Mouse (Mus musculus) cerebral cortex, adult 2 months (tissue): ENCODE measurements around the gene Pde4d.

Experiments
- WGBS: fragments of 180-500 bp; shearing (Covaris S2); methylation state at CpG from one replicate; pipeline ENCODE4 v1.1.7; 2018; 5-methylcytosine and 5-hydroxymethylcytosine counted together

The Pde4d gene

DNA sequence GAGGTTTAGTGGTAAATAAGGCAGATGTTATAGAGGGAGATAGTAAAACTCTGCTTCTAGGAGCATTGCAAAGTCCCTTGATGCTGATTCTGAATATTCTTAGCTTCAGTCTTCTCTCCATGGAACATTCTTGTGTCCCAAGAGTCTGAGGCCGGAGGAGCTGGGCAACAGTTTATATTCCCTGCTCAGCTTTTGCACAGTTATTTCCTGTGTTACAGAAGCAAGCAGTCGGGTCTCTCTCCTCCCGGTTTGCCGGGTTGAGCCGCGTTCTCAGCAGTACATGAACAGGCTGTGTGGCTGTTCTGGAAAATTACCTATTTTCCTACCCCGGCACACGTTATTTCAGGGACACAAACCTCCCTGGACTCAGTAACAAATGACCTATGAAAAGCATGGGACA, 48.0 kb downstream of the Pde4d start:
- WGBS, result 63% methylated on average over 8 of the region's 8 CpGs

DNA sequence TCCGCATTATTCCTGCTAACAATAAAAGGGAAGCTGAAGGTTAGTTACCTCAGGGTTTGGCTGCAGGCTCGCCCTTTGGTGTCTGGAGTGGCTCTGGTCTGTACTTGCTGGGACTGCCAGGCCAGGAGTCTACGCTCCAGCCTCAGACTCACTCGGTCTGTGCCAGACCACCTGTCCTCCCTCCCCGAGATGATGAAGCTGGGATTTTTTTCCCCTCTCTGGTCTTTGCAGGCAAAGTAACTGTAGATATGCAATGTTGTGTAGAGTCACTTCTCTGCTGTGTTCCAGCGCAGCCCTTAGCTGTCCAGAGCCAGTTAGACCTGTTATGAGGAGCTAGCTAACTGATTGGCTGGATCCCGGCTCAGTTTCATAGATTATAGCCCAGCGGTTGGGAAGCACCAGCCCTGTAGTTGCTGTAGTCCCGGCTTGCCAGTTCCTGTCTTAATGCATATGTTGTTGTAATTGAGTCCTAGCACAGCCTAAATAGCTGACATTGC, 48.5 kb downstream of the Pde4d start:
- 60% methylated on average over 9 of the region's 9 CpGs for WGBS

DNA sequence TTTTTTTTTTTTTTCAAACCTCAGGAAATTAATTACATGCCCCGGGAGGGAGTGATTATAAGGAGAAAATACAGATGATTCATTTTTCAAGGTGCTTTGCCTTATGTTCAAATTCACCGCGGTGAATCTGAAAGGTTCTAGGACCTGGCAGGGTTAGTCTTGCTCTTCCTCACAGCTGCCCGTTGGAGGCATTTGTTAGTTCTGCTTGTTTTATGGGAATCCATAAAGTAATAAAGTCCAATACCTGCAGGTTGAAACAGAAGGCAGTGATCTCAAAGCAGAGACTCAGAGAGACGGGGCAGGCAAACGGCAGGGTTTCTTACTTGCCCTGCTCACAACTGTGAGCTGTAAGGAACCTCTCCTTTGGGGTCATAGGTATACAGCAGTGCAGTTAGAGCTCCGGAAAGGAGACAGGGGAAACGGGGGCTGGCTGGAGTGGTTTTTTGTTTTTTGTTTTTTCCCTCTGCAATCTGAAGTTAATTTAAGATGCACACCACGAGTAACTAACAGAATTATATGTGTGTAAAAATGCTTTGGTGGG, 49.1 kb downstream of the Pde4d start:
- WGBS, result 43% methylated on average over 9 of the region's 9 CpGs

DNA sequence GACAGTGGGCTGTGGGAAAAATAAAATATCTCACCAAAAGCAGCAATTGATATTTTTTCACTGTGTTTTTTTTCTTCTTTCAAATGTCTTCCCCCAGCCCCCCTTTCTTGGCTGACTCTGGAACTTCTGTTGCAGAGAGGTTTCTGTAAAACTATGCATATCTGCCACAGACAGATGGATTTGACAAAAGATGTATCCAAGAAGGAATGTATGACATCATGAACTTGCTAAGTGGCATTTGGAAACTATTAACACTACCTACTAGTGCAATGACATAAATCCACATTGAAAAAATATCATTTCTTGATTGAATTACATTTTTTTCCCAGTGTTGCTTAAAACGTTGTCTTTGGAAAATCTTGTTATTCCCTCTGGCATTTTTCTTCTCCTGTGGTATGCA, 51.6 kb downstream of the Pde4d start:
- 40% methylated on average over 1 of the region's 1 CpGs for WGBS

DNA sequence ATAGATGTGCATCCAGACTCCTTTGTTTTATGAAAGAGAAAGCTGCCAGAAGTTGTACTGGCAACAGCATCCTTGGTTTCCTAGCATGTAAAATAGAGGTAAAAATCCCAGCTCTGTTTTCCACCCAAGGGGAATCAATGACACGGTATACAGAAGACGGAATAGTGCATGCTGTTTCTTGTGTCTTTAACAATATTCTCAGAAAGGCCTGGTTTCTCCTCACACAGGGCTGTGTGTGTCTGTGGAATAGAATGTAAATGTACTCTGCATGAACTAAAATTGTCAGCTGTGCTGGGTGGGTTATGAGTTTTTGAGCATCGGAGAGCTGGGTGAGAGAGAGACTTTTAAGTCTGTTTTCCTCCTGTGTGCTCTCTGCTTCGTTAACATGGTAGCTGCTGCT, 74.8 kb downstream of the Pde4d start:
- 35% methylated on average over 4 of the region's 4 CpGs for WGBS

DNA sequence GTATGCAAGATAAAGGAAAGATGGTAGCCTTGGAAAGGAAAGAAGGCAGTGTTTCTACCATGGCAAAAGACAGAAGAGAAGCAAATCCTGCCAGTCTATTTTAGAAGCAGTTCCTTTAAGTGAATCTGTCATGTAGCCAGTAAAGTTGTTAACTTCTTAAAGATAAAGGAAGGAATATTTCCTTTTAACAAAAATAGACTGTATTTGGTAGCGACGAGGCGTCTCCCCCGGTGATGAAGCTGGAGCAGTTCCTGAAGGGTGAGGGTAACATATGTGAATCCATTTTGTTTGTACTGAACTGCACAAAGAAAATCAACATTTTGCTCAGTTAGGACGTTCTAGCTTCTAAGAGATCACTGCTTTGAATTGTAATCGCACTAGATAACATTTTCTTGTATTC, 75.2 kb downstream of the Pde4d start:
- 30% methylated on average over 6 of the region's 6 CpGs for WGBS

DNA sequence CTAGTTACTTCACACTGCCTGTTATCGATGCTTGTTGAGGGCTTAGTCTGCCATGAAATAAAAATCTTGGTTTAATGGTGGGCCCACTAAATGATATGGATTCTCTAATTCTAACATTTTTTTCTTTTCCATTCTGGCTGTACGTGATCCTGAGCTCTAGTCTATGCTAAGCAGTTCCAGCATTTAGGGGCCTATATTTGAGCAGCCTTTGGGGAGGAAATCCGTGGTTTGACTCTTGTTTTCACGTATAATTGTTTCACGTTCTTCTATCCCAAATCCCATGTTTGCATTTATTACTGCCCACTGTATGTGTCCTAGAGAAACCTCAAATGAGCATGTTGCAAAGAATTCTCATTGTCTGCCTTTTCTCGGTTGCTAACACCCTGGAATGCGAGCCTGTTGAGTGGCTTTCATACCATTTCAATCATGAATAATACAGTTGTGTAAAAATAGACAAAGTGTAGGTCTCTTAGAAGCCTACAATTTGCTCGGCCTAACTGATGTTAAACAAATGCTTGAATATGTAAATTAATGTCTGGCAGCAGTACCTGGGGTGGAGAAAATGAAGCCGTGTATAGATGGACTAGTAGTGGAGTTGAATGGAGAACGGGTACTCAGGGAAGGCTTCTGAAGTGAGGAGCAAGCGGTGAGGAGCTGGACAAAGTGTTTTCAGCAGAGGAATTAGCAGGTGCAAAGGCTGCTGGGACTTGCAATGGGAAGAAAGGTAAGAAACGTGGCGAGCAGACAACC, 76.7 kb downstream of the Pde4d start:
- WGBS, result 50% methylated on average over 13 of the region's 13 CpGs

DNA sequence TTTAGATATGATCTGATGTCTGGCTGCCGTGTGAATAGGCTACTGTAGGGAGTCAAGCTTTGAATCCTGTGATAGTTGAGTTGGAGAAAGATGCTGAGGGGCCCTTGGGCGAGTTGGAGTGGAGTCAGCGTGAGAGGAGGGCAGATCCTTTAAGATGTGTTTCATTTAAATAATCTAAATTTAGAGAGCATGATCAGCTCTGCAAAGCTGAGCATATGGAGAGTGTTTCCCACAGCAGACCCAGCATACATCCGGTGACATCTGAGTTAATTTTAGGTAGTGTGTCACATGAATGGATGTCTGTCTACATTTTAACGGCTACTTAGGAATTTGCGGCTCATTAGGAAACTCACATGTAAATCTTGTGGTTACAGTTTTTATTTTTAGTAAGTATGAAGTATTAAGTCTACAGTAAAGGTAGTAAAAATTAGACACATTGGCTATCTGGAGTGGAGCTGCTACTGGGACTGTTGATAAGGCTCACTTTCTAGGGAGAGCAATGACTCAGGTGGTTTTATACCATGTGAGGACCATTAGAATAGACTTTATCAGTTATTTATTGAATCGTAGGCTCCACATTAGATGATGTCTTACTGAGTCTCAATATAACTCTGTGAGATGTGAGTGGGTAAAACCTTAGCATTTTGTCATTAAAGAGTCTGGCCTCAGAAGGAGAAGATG, 77.5 kb downstream of the Pde4d start:
- WGBS, result 52% methylated on average over 7 of the region's 7 CpGs

DNA sequence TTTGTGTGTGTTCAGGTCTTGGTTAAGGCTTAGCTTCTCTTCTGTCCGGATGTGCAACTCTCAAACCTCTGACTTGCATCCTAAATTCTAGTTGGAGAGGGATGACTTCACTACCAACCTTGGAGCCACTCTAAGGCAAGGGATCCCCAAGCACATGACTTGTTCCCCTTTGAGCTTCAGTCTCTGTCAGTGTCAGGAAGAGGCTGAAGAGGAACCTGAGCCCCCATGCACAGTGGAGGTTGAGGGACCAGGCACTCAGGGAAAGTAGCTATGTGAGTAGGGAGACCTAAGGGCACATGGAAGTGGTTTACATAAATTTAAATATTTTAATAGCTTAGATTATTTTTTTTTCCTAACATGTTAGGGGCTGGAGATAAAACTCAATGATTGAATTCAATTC, 78.6 kb downstream of the Pde4d start:
- WGBS, result 78% methylated on average over 1 of the region's 1 CpGs

DNA sequence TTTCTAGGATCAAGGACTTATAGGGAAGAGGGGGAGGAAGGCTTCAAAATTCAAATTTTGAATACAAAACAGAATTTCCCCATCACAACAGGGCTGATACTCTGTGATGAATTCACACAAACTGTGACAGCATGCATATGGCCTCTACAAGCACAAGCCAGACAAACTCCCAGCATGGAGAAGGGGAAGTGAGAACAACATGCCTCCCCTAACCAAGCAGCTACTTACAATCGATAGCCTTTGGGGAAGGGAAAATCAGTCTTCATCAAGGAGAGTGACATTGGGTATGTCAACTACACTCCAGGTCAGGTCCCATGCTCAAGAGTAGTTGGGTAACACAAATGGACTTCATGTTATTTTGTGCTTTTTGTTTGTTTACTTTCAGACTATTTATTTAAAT, 83.1 kb downstream of the Pde4d start:
- WGBS, result 58% methylated on average over 1 of the region's 1 CpGs

DNA sequence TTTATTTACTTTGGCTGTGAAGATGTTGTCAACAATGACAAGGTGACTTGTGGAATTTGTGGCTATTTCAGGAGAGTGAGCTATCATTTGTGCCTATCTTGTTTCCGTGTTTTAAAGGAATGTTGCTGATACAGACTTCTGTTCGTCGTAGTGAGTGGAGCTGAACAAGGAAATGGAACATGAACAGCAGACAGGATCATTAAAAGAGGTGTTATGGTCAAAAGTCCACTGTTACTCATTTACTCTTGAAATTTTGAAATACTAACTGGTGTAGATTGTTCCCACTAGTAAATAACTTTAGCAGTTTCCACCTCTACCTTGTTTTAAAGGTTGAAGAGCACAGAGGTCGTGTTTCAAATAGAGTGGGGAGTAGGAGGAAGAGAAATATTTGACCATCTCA, 86.7 kb downstream of the Pde4d start:
- 82% methylated on average over 4 of the region's 4 CpGs for WGBS

DNA sequence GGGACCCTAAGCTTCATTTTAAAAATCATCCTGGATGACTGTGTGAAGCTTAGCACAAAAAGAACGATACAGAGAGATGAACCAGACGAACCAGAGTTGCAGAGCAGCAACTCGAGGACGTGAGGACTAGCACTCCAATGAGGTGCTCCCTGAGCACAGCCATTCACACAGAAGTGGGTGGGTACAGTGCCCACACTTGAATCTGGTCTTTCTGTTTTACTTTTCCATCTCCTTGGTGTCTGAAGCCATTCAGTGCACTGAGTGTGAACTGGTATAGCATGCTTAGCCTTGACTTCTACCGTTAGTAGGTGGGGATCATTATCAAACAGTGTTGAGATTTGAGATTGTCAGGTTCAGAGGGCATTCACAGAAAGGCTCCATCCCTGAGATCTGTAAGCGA, 87.2 kb downstream of the Pde4d start:
- WGBS, result 86% methylated on average over 6 of the region's 6 CpGs

DNA sequence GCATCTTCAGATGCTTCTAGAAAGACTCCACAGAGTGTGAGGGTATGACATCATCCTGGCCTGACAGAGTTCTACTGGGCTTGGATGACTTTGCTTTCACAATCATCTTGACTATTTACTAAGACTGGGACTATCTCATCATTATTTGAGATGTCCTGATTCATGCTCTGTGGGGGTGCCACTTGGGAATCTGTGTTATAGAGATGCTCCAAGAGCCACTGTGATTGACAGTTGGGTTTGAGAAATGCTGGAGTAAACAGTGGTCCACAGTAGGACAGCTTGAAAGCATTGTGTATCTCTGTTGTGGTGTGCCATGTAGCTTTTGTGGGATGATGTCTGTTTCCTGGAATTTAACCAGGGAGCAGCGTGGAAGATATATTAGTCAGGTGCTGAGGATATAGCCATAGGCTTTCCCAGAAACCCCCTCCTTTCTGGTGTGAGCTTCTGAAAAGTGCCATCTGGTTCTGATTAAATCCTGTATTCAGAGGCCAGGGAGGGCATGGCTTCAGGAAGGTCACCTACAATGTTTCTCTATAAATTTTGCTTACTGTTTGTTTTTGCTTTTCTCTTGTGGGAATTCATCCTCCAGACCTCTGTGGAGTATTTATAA, 89.1 kb downstream of the Pde4d start:
- WGBS, result 84% methylated on average over 1 of the region's 1 CpGs

DNA sequence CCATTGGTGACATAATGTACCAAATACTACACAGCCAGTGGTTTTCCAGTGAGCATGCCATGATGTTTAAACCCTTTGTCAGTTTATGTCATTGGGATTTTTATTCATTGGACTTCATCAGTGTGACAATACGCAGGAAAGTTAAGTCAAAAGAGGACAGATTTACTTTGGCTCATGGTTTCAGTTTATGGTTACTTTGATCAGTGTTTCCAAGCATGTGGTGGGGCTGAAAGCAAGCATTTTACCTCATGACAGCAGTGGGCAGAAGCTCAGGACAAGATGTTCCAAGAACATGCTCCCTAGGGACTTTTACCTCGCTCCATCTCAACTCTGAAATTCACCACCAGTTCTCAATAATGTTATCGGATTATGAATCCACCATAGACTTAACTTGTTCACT, 91.7 kb downstream of the Pde4d start:
- WGBS, result 94% methylated on average over 3 of the region's 3 CpGs

DNA sequence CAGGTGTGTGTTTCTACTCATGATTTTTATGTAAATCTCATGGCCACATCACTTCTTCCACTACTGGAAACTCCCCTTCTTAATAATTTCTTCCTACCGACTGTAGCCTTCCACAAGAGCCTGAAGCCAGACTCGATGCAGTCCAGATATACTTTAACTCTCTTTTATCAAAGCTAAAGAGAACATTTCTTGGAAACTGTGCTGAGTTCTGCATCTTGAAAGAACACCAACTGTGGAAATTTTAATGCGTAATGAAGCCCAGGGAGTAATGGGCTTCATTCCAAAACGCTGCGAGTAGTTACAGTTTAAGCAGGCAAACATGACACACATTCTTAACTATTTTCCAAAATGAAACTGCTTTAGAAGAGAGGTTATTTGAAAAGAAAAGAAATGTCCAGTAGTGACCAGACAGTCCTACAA, 92.6 kb downstream of the Pde4d start:
- WGBS, result 20% methylated on average over 5 of the region's 5 CpGs

DNA sequence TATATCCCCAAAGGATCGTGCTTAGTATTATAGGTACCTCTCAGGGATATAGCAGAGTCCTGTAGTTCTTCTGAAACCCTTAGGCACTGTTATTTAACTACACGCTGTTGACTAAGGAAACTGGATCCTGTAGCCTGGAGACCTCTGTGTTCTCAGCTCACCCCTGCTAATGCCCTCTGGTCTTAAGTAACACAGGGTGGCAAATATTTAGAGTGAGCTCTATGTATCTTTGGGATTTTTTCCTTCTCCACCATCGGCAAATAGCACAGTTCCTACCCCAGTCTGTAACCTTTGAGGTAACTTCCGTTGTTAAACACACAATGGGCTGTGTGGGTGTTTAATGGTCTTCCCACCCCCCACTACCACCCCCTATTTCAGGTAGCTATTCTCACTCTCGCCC, 102.5 kb downstream of the Pde4d start:
- WGBS, result 71% methylated on average over 5 of the region's 5 CpGs

DNA sequence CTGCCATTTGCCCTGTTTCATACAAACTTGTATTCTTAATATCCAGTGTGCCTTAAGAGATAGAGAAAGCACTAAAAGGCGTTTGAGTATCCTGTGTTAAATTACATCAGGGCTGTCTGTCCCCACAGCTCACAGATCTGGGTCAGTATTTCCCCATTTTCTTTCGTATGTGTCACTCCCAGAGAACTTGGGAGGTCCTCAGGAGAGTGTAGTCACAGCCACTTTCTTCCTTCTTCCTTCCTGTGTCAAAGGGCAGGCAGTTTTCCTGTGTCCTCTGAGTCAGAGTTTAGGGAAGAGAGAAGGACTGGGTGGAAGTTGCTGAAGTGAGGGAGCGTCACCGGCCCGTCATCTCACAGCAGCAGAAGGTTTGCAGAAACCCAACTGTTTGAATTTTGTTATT, 103.2 kb downstream of the Pde4d start:
- WGBS, result 70% methylated on average over 5 of the region's 5 CpGs

DNA sequence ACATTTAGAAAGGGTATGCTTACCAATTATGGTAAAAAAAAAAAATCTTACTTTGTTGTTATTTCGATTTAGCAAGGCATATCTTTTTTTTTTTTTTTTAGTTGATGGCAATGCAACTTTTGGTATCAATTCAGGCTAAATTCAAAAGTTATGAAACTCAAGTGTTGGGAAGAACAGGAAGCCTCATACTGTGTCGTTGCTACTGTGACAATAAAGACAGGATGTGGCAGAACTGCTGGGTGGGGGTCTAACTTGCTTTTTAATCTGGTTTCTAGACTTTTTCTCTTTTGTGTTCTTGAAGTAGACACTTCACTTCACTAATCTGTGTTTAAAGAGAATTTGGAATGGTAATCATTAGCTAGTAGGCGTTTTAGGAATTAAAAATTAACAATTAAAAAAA, 147.2 kb downstream of the Pde4d start:
- 78% methylated on average over 3 of the region's 3 CpGs for WGBS

DNA sequence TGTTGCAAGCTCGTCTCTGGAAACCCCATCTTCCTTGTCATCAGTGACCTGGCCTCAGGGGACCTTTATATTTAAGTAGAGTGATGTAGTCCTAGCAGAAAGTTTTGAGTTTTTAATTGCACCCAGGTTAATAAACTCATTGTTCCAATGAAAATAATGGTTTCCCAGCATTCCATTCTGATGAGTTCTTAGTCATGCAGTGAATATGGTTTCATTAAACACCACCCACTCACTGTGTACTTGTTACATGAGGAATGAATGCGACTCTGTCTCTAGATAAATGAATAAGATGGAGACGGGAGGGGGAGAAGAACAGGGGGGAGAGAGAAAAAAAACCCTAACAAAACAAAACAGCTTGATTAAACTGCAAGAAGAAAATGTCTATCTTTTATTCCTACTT, 148.9 kb downstream of the Pde4d start:
- WGBS, result 66% methylated on average over 3 of the region's 3 CpGs

DNA sequence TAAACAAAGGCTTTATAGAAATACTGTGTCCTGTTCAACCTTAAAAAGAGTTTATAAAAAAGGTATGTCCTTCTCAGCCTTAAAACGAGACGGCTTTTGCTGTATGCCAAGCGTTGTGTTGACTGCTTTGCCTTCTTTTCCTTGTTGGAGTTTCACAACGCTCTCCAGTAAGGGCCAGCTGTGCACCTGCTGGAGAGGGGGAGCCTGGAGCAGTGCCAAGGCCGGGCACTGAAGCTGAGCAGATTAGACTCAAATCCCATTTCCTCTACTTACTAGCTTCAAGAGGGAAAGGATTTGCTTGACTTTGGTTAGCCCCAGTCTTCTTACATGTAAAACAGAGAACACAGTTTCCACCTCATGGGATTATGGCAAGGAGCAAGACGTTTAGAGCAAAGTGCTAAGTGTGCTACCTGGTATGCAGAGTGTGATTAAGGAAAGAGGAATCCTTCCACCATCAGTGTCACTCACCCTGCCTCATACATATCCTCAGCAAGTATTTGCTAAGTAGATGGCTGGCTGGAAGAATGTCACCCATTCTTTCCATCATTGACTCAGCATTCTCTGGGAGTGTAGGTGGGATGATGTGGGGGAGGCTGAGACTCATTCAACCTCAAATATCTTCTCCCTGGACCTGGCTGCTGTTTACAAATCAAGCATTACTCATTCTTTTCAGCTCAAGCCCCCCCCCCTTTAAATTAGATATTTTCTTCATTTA, 149.6 kb downstream of the Pde4d start:
- 57% methylated on average over 6 of the region's 6 CpGs for WGBS

DNA sequence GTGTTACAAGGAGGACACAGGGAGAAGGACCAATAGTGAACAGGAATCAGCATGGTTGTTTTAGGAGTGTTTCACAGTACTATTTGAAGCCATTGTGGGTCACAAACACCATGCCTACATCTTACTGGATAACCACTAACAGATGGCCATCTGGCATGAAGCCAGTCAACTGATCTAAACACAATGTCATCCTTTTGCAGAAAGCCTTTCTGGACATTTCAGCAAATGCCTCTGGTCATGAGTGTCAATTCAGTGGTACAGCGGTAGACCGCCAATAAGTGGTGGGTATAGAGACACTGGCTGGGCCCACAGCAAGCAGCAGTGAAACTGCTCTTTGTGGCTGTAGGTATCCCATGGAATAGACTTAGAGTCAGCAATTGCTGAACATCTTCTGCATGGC, 151.3 kb downstream of the Pde4d start:
- 91% methylated on average over 2 of the region's 2 CpGs for WGBS

DNA sequence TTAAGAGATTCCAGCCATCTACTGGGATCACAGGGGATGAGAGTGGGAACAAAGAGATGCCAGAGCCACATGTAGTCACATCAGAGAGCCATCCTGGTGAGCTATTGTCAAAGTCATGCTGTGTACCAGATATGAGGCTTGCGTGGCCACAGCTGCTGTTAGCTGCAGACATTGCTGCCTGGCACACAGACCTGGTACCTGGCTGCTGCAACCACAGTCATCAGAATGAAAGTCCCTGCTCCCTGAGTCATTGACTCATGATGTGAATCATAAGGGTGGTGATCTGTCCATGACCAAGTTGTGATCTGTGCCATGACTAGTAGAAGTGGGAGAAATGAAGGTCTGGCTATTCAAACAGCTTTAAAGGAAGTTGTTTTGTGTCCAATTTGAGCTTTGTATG, 153.8 kb downstream of the Pde4d start:
- 78% methylated on average over 1 of the region's 1 CpGs for WGBS
